Mouse (Mus musculus): Measurements from ENCODE around the gene Nkain4.
A peak's percentile ranks its signal among the peaks of the same experiment; 100 is the strongest.

Gene Nkain4

GRCm38 (mm10) chr2:180894029-180894623, 60.4 kb downstream of the Nkain4 start:
- peak; percentile 21 for DNase-seq (ENCODE audit: low read depth, low spot score)

GRCm38 (mm10) chr2:180893537-180894028, 60.9 kb downstream of the Nkain4 start:
- no peak for DNase-seq (ENCODE audit: low read depth, low spot score)

GRCm38 (mm10) chr2:180892841-180893521, 61.5 kb downstream of the Nkain4 start:
- DNase-seq (ENCODE audit: low read depth, low spot score): peak; percentile 16

- DNase-seq (ENCODE audit: low read depth, low spot score): no peak
These were observed 62.6 kb downstream of the Nkain4 start for GRCm38 (mm10) chr2:180891835-180892323.

- no peak for DNase-seq (ENCODE audit: low read depth, low spot score)
These were observed 63.2 kb downstream of the Nkain4 start for GRCm38 (mm10) chr2:180891075-180891834.

GRCm38 (mm10) chr2:180890422-180891074, 64.0 kb downstream of the Nkain4 start:
- no peak for DNase-seq (ENCODE audit: low read depth, low spot score)

- no peak for DNase-seq (ENCODE audit: low read depth, low spot score)
These were observed 64.6 kb downstream of the Nkain4 start for GRCm38 (mm10) chr2:180889921-180890280.

GRCm38 (mm10) chr2:180889271-180889920, 65.1 kb downstream of the Nkain4 start:
- no peak for DNase-seq (ENCODE audit: low read depth, low spot score)

GRCm38 (mm10) chr2:180885270-180885669, 69.2 kb downstream of the Nkain4 start:
- no peak for DNase-seq (ENCODE audit: low read depth, low spot score)
